Mouse (Mus musculus) G1E (cell line): ENCODE results near the gene Sorcs2. TPM values are rescaled to one million over a fixed set of nuclear protein-coding genes. Genes with fewer than 3 reads are reported as not detected.

Experiments used
- ATAC-seq: 2 replicates; pipeline ENCODE4 v1.8.0; 2016; ENCODE audit warnings: mild to moderate bottlenecking; ENCODE audit not compliant: insufficient number of reproducible peaks, poor library complexity, low FRiP score, severe bottlenecking; ENCODE audit errors: extremely low read depth
- DNase-seq: peaks from one replicate; pipeline ENCODE4 v3.0.0; 2012; ENCODE audit warnings: low spot score
- H3K27me3 ChIP-seq: 2 replicates; pipeline ENCODE4 v1.6.1; 2012; ENCODE audit warnings: mild to moderate bottlenecking, low read length, inconsistent platforms; ENCODE audit not compliant: insufficient read depth
- H3K36me3 ChIP-seq: replicated peaks from 2 replicates; pipeline ENCODE3; 2012; ENCODE audit warnings: mild to moderate bottlenecking, inconsistent platforms
- H3K4me1 ChIP-seq: 2 replicates; pipeline ENCODE4 v1.6.1; 2012; ENCODE audit warnings: low read depth, low read length, inconsistent platforms, mixed read lengths; ENCODE audit not compliant: insufficient read depth
- H3K4me3 ChIP-seq: 2 replicates; pipeline ENCODE4 v1.5.1; 2012; ENCODE audit warnings: low read depth, mild to moderate bottlenecking, inconsistent platforms, low read length, moderate library complexity, mixed read lengths
- H3K9me3 ChIP-seq: replicated peaks from 2 replicates; pipeline ENCODE4 v1.6.1; 2012; ENCODE audit warnings: inconsistent platforms
- CTCF ChIP-seq: IDR thresholded peaks from 2 replicates; pipeline ENCODE4 v1.5.1; 2012; ENCODE audit warnings: low read depth, low read length, inconsistent platforms, mixed read lengths
- GATA1 ChIP-seq: IDR thresholded peaks from 2 replicates; pipeline ENCODE4 v1.6.1; 2012; ENCODE audit warnings: borderline replicate concordance, low read length, inconsistent platforms, mixed read lengths
- GATA2 ChIP-seq: IDR thresholded peaks from 2 replicates; pipeline ENCODE4 v1.6.1; 2012; ENCODE audit warnings: low read depth, low read length, inconsistent platforms, borderline replicate concordance
- POLR2AphosphoS5 ChIP-seq: IDR thresholded peaks from 2 replicates; pipeline ENCODE4 v1.6.1; 2012; ENCODE audit warnings: low read depth, low read length, inconsistent platforms; ENCODE audit not compliant: insufficient replicate concordance
- TAL1 ChIP-seq: conservative IDR thresholded peaks from 2 replicates; pipeline ENCODE4 v1.6.1; 2012; ENCODE audit warnings: low read depth, low read length, inconsistent platforms, mixed read lengths
- polyA plus RNA-seq: library from polyadenylated mRNA; stranded (reverse); fragments of >175 nt; gene quantifications from 2 replicates; pipeline ENCODE4 v1.2.3, GENCODE M21; 2012
- total RNA-seq, 2 experiments: library from RNA; stranded (forward) in 1 of 2; stranded (reverse) in 1 of 2; fragments of 200-1000 nt in 1 of 2; fragments of >200 nt in 1 of 2; fragmentation: Nextera tagmentation in 1 of 2; gene quantifications; 2 replicates each; pipeline ENCODE4 v1.2.3; 2014 to 2017

The Sorcs2 gene
- total and polyA plus RNA-seq, 3 experiments, result 0.04 to 0.22 TPM; not detected in 1

GRCm38 (mm10) chr5:36151086-36151485 is 246.9 kb downstream of the Sorcs2 start:
- ATAC-seq (no peak), DNase-seq (no peak)
- TF ChIP-seq TAL1 (no peak), CTCF (no peak), GATA2 (no peak), GATA1 (no peak), POLR2AphosphoS5 (no peak)
- Histone ChIP-seq H3K4me3 (no peak overlapping the region), H3K36me3 (no peaks in the 10 kb centered on the region), H3K4me1 (no peaks in the 10 kb centered on the region), H3K9me3 (no peaks in the 10 kb centered on the region), H3K27me3 (no peaks in the 10 kb centered on the region; the same call in 1 of the 2 replicates)

GRCm38 (mm10) chr5:36149098-36149497 is 248.8 kb downstream of the Sorcs2 start:
- Histone ChIP-seq H3K36me3 (no peaks in the 10 kb centered on the region), H3K27me3 (no peaks in the 10 kb centered on the region), H3K9me3 (no peaks in the 10 kb centered on the region), H3K4me3 (no peak overlapping the region), H3K4me1 (no peaks in the 10 kb centered on the region)
- ATAC-seq (no peak), DNase-seq (no peak)
- TF ChIP-seq TAL1 (no peak), GATA2 (no peak), GATA1 (no peak), POLR2AphosphoS5 (no peak), CTCF (no peak)

GRCm38 (mm10) chr5:36146589-36146988 is 251.3 kb downstream of the Sorcs2 start:
- no peak for ATAC-seq
- no peaks in the 10 kb centered on the region for H3K36me3 ChIP-seq
- no peak overlapping the region for H3K4me3 ChIP-seq
- TF ChIP-seq CTCF (no peak), TAL1 (no peak), GATA2 (no peak), GATA1 (no peak), POLR2AphosphoS5 (no peak)
- H3K4me1 ChIP-seq, result no peaks in the 10 kb centered on the region
- H3K27me3 ChIP-seq, result no peaks in the 10 kb centered on the region
- no peak for DNase-seq
- H3K9me3 ChIP-seq, result no peaks in the 10 kb centered on the region

GRCm38 (mm10) chr5:36144560-36144959 is 253.4 kb downstream of the Sorcs2 start:
- no peaks in the 10 kb centered on the region for H3K9me3 ChIP-seq
- no peak overlapping the region for H3K4me3 ChIP-seq
- DNase-seq (no peak), ATAC-seq (no peak)
- no peaks in the 10 kb centered on the region for H3K36me3 ChIP-seq
- no peak for TF ChIP-seq GATA2
- no peak for TF ChIP-seq POLR2AphosphoS5
- TF ChIP-seq TAL1, result no peak
- TF ChIP-seq GATA1, result no peak
- no peak for TF ChIP-seq CTCF
- no peaks in the 10 kb centered on the region for H3K4me1 ChIP-seq
- H3K27me3 ChIP-seq, result no peaks in the 10 kb centered on the region

GRCm38 (mm10) chr5:36141676-36142255 is 256.2 kb downstream of the Sorcs2 start:
- ATAC-seq, result no peak
- no peak for DNase-seq
- Histone ChIP-seq H3K27me3 (no peaks in the 10 kb centered on the region), H3K4me1 (no peaks in the 10 kb centered on the region), H3K36me3 (no peaks in the 10 kb centered on the region), H3K9me3 (no peaks in the 10 kb centered on the region), H3K4me3 (no peak overlapping the region)
- TF ChIP-seq POLR2AphosphoS5 (no peak), GATA1 (no peak), GATA2 (no peak), CTCF (no peak), TAL1 (no peak)

- no peaks in the 10 kb centered on the region for H3K9me3 ChIP-seq
- no peaks in the 10 kb centered on the region for H3K4me1 ChIP-seq
- DNase-seq (no peak), ATAC-seq (no peak)
- TF ChIP-seq GATA2, result no peak
- TF ChIP-seq TAL1, result no peak
- no peak for TF ChIP-seq POLR2AphosphoS5
- no peak for TF ChIP-seq GATA1
- TF ChIP-seq CTCF, result no peak
- no peak overlapping the region for H3K4me3 ChIP-seq
- no peaks in the 10 kb centered on the region for H3K27me3 ChIP-seq
- no peaks in the 10 kb centered on the region for H3K36me3 ChIP-seq
These were observed 256.8 kb downstream of the Sorcs2 start for GRCm38 (mm10) chr5:36141112-36141511.
